Comparison of ENCODE assay signal across 8 mouse cellular contexts in genomic region chr14:55660636-55661035, GRCm38 (mm10). TPM values are rescaled to one million over a fixed set of nuclear protein-coding genes. Genes with fewer than 3 reads are reported as not detected.
DNase-seq lines count a peak whose midpoint lies in the region; ATAC-seq and TF ChIP-seq lines count a peak whose summit lies in the region.

No protein-coding gene starts in this region.

- intact Hi-C loops in heart, postnatal 10 days (cut with DNase I), result loop anchor here (2.0 kb wide), 1 partner anchor 16 kb away; no protein-coding TSS in a partner anchor

- H3K36me3 ChIP-seq in heart, embryonic 14.5 days (ENCODE audit: control insufficient read depth, insufficient read depth, low read length), result peaks cover 47% of the 10 kb centered on the region
- peaks cover 3 to 11% of the 10 kb centered on the region in 2 experiments; a peak in 3 of 4 replicates for H3K36me3 ChIP-seq in MEL (ENCODE audit: control insufficient read depth in 1 of 2, insufficient read depth in 2 of 2, low read length in 2 of 2)
- H3K36me3 ChIP-seq in forebrain, embryonic 16.5 days (ENCODE audit: control insufficient read depth, insufficient read depth), result peaks cover 8% of the 10 kb centered on the region; the same call in 1 of the 2 replicates
- peaks cover 46% of the 10 kb centered on the region for H3K36me3 ChIP-seq in liver, embryonic 15.5 days (replicated peaks)

- H3K9me3 ChIP-seq in heart, embryonic 14.5 days (ENCODE audit: control insufficient read depth, low read length), result no peaks in the 10 kb centered on the region
- H3K9me3 ChIP-seq in MEL (replicated peaks; ENCODE audit: insufficient read depth, low read length), result no peaks in the 10 kb centered on the region
- no peaks in the 10 kb centered on the region for H3K9me3 ChIP-seq in forebrain, embryonic 16.5 days (ENCODE audit: control insufficient read depth, low read length)
- no peaks in the 10 kb centered on the region for H3K9me3 ChIP-seq in liver, embryonic 15.5 days (replicated peaks)

- peak overlapping the region in 1 of 2 experiments; percentile 82; a peak in 1 of 4 replicates for H3K27ac ChIP-seq in heart, embryonic 14.5 days (replicated peaks in 1 of 2; ENCODE audit: control insufficient read depth in 1 of 2, insufficient read depth in 1 of 2, low read depth in 2 of 2, low read length in 2 of 2)
- H3K27ac ChIP-seq in MEL (ENCODE audit: control insufficient read depth, low read depth, low read length), result peak overlapping the region; percentile 85
- H3K27ac ChIP-seq in forebrain, embryonic 16.5 days (ENCODE audit: low read length), result no peak overlapping the region
- peak overlapping the region; percentile 41; the same call in 1 of the 2 replicates for H3K27ac ChIP-seq in liver, embryonic 15.5 days (replicated peaks)

- H3K4me2 ChIP-seq in heart, embryonic 14.5 days (ENCODE audit: low read length), result peak overlapping the region; percentile 74
- H3K4me2 ChIP-seq in forebrain, embryonic 16.5 days (ENCODE audit: low read length), result peak overlapping the region; percentile 69
- H3K4me2 ChIP-seq in liver, embryonic 15.5 days, result peak overlapping the region; percentile 74

- no peak for TF ChIP-seq EP300 in MEL (IDR thresholded peaks at IDR 0.05; ENCODE audit: low read depth in 1 of 2, low read length in 2 of 2)

- peak overlapping the region; percentile 27; the same call in 1 of the 2 replicates for H3K9ac ChIP-seq in heart, embryonic 14.5 days (ENCODE audit: low read length)
- H3K9ac ChIP-seq in MEL (ENCODE audit: control insufficient read depth, low read depth, low read length, poor library complexity, severe bottlenecking), result peak overlapping the region; percentile 67
- no peak overlapping the region for H3K9ac ChIP-seq in forebrain, embryonic 16.5 days (replicated peaks; ENCODE audit: low read depth, low read length)
- H3K9ac ChIP-seq in liver, embryonic 15.5 days, result no peak overlapping the region; the same call in 1 of the 2 replicates

- no peak for TF ChIP-seq POLR2A in MEL (IDR thresholded peaks at IDR 0.05; ENCODE audit: control insufficient read depth in 1 of 2, insufficient read depth in 1 of 2, low read depth in 1 of 2, low read length in 2 of 2, poor library complexity in 1 of 2)

- peak overlapping the region in 1 of 2 experiments; percentile 81; a peak in 2 of 4 replicates for H3K4me3 ChIP-seq in heart, embryonic 14.5 days (ENCODE audit: control insufficient read depth in 1 of 2, insufficient read depth in 1 of 2, low read depth in 1 of 2, low read length in 2 of 2)
- H3K4me3 ChIP-seq in MEL (ENCODE audit: control insufficient read depth in 1 of 2, insufficient read depth in 1 of 2, low read depth in 2 of 2, low read length in 2 of 2), result peak overlapping the region; percentile 69 to 89
- H3K4me3 ChIP-seq in forebrain, embryonic 16.5 days (replicated peaks; ENCODE audit: low read length), result peak overlapping the region; percentile 65
- peak overlapping the region; percentile 77 for H3K4me3 ChIP-seq in liver, embryonic 15.5 days (replicated peaks)

- peaks cover 15 to 19% of the 10 kb centered on the region in 2 experiments; a peak in 3 of 4 replicates for H3K4me1 ChIP-seq in heart, embryonic 14.5 days (ENCODE audit: control insufficient read depth in 2 of 2, insufficient read depth in 2 of 2, low read length in 2 of 2)
- H3K4me1 ChIP-seq in MEL (ENCODE audit: control insufficient read depth in 1 of 2, insufficient read depth in 2 of 2, low read length in 2 of 2), result peaks cover 3 to 14% of the 10 kb centered on the region in 2 experiments
- peaks cover 9% of the 10 kb centered on the region for H3K4me1 ChIP-seq in forebrain, embryonic 16.5 days (replicated peaks; ENCODE audit: control insufficient read depth, insufficient read depth, low read length)
- peaks cover 26% of the 10 kb centered on the region for H3K4me1 ChIP-seq in liver, embryonic 15.5 days (replicated peaks)

- no peak for TF ChIP-seq CTCF in MEL (IDR thresholded peaks at IDR 0.05 in 2 of 3, conservative IDR thresholded peaks at IDR 0.05 in 1 of 3; ENCODE audit: control insufficient read depth in 1 of 3, insufficient read depth in 1 of 3, low read depth in 2 of 3, low read length in 3 of 3, poor library complexity in 1 of 3, severe bottlenecking in 1 of 3)

- H3K27me3 ChIP-seq in heart, embryonic 14.5 days (ENCODE audit: control insufficient read depth, insufficient read depth, low read length), result no peaks in the 10 kb centered on the region
- H3K27me3 ChIP-seq in MEL (ENCODE audit: control insufficient read depth in 1 of 2, insufficient read depth in 2 of 2, low read length in 2 of 2), result no peaks in the 10 kb centered on the region
- no peaks in the 10 kb centered on the region for H3K27me3 ChIP-seq in forebrain, embryonic 16.5 days (replicated peaks; ENCODE audit: control insufficient read depth, insufficient read depth, low read length)
- H3K27me3 ChIP-seq in liver, embryonic 15.5 days, result no peaks in the 10 kb centered on the region

- DNase-seq in heart, postnatal 10 days, result no peak
- no peak for DNase-seq in MEL (ENCODE audit: low read depth, low spot score)
- DNase-seq in natural killer cell, adult 2 months (ENCODE audit: low spot score in 2 of 2), result no peak
- no peak for DNase-seq in urinary bladder, postnatal 4 days (ENCODE audit: low spot score in 2 of 2)
- DNase-seq in cerebellum, adult 9-11 months, result no peak

- no peak for ATAC-seq in heart, embryonic 14.5 days (ENCODE audit: insufficient number of reproducible peaks, insufficient read depth, low FRiP score, low read depth)
- ATAC-seq in forebrain, embryonic 16.5 days, result peak; percentile 16; the same call in 1 of the 2 replicates
- peak; percentile 9; the same call in 1 of the 2 replicates for ATAC-seq in liver, embryonic 15.5 days (ENCODE audit: insufficient read depth)

- WGBS in heart, embryonic 14.5 days, result 46% methylated on average over 2 of the region's 2 CpGs
- WGBS in forebrain, embryonic 16.5 days, result 33% methylated on average over 2 of the region's 2 CpGs
- 50% methylated on average over 2 of the region's 2 CpGs for WGBS in liver, embryonic 15.5 days (ENCODE audit: insufficient replicate concordance)

- TF ChIP-seq RAD21 in MEL (IDR thresholded peaks at IDR 0.05; ENCODE audit: low read depth, low read length), result no peak

- peaks cover 2% of the 10 kb centered on the region for H3K79me2 ChIP-seq in MEL (ENCODE audit: control insufficient read depth, insufficient read depth, low read length, poor library complexity)

TF ChIP-seq in MEL, 35 proteins besides CTCF, POLR2A, EP300 and RAD21 (continues in another document):
- TF ChIP-seq SIN3A (IDR thresholded peaks at IDR 0.05; ENCODE audit: low read length) (no peak), MEF2A (IDR thresholded peaks at IDR 0.05; ENCODE audit: extremely low read depth, insufficient replicate concordance, low read depth, low read length, poor library complexity, severe bottlenecking) (no peak), ZNF384 (IDR thresholded peaks at IDR 0.05; ENCODE audit: low read depth, low read length) (no peak), CHD2 (IDR thresholded peaks at IDR 0.05; ENCODE audit: low read length) (no peak)

RNA-seq across cellular contexts. Expression of gene Mdp1, which starts 0.3 kb away (rescaled TPM):
- 99.2 and 100 TPM in 2 replicates for polyA plus RNA-seq in heart, embryonic 14.5 days (2014; fragmentation: Nextera tagmentation; extraction: Ambion mirVana)
- total RNA-seq in heart, postnatal 10 days (2021), result 10 to 100 TPM; 55.6 to 72.2 TPM
- total RNA-seq in MEL (2012; rRNA removed), result 25.5 and 30.6 TPM in 2 replicates
- 10 to 100 TPM in 1 of 2 experiments, not detected in 1; 25.6 TPM for polyA plus RNA-seq in MEL (2012; ENCODE audit: insufficient read depth in 1 of 2, insufficient read length in 2 of 2, low read depth in 1 of 2, low replicate concordance in 2 of 2, missing spikeins in 1 of 2)
- 63.5 and 71.3 TPM in 2 replicates for polyA plus RNA-seq in forebrain, embryonic 16.5 days (2015; fragmentation: Nextera tagmentation; extraction: Ambion mirVana)
- 18.4 and 18.5 TPM in 2 replicates for polyA plus RNA-seq in liver, embryonic 15.5 days (2015; fragmentation: Nextera tagmentation; extraction: Ambion mirVana)

RNA-seq across cellular contexts. Expression of gene Tssk4, which starts 10.7 kb away (rescaled TPM):
- polyA plus RNA-seq in heart, embryonic 14.5 days (2014; fragmentation: Nextera tagmentation; extraction: Ambion mirVana), result 0.35 and 0.46 TPM in 2 replicates
- total RNA-seq in heart, postnatal 10 days (2021), result under 1 TPM; 0.64 to 0.81 TPM
- 0.08 and 0.10 TPM in 2 replicates for total RNA-seq in MEL (2012; rRNA removed)
- under 1 TPM in 1 of 2 experiments, not detected in 1; 0.40 TPM for polyA plus RNA-seq in MEL (2012; ENCODE audit: insufficient read depth in 1 of 2, insufficient read length in 2 of 2, low read depth in 1 of 2, low replicate concordance in 2 of 2, missing spikeins in 1 of 2)
- polyA plus RNA-seq in forebrain, embryonic 16.5 days (2015; fragmentation: Nextera tagmentation; extraction: Ambion mirVana), result 0.29 and 0.51 TPM in 2 replicates
- polyA plus RNA-seq in liver, embryonic 15.5 days (2015; fragmentation: Nextera tagmentation; extraction: Ambion mirVana), result 0.09 TPM in 1 of 2 replicates, not detected in the other

RNA-seq across cellular contexts. Expression of gene Gmpr2, which starts 11.1 kb away (rescaled TPM):
- polyA plus RNA-seq in heart, embryonic 14.5 days (2014; fragmentation: Nextera tagmentation; extraction: Ambion mirVana), result 40.6 and 40.9 TPM in 2 replicates
- total RNA-seq in heart, postnatal 10 days (2021), result 10 to 100 TPM; 16.4 to 18.5 TPM
- 22.3 and 24.5 TPM in 2 replicates for total RNA-seq in MEL (2012; rRNA removed)
- polyA plus RNA-seq in MEL (2012; ENCODE audit: insufficient read depth in 1 of 2, insufficient read length in 2 of 2, low read depth in 1 of 2, low replicate concordance in 2 of 2, missing spikeins in 1 of 2), result 10 to 100 TPM in 1 of 2 experiments, not detected in 1; 28.8 TPM
- 52.5 and 62.6 TPM in 2 replicates for polyA plus RNA-seq in forebrain, embryonic 16.5 days (2015; fragmentation: Nextera tagmentation; extraction: Ambion mirVana)
- polyA plus RNA-seq in liver, embryonic 15.5 days (2015; fragmentation: Nextera tagmentation; extraction: Ambion mirVana), result 21.2 and 25.6 TPM in 2 replicates

RNA-seq across cellular contexts. Expression of gene Nedd8, which starts 11.3 kb away (rescaled TPM):
- 511 and 563 TPM in 2 replicates for polyA plus RNA-seq in heart, embryonic 14.5 days (2014; fragmentation: Nextera tagmentation; extraction: Ambion mirVana)
- total RNA-seq in heart, postnatal 10 days (2021), result 100 to 1,000 TPM; 291 to 295 TPM
- total RNA-seq in MEL (2012; rRNA removed), result 515 and 516 TPM in 2 replicates
- polyA plus RNA-seq in MEL (2012; ENCODE audit: insufficient read depth in 1 of 2, insufficient read length in 2 of 2, low read depth in 1 of 2, low replicate concordance in 2 of 2, missing spikeins in 1 of 2), result 100 to 1,000 TPM in 1 of 2 experiments, not detected in 1; 528 TPM
- polyA plus RNA-seq in forebrain, embryonic 16.5 days (2015; fragmentation: Nextera tagmentation; extraction: Ambion mirVana), result 514 and 544 TPM in 2 replicates
- 218 and 233 TPM in 2 replicates for polyA plus RNA-seq in liver, embryonic 15.5 days (2015; fragmentation: Nextera tagmentation; extraction: Ambion mirVana)

RNA-seq across cellular contexts. Expression of gene Tm9sf1, which starts 17.0 kb away (rescaled TPM):
- polyA plus RNA-seq in heart, embryonic 14.5 days (2014; fragmentation: Nextera tagmentation; extraction: Ambion mirVana), result 86.6 and 90.0 TPM in 2 replicates
- total RNA-seq in heart, postnatal 10 days (2021), result 10 to 100 TPM; 56.3 to 61.2 TPM
- total RNA-seq in MEL (2012; rRNA removed), result 49.4 and 60.5 TPM in 2 replicates
- 10 to 100 TPM in 1 of 2 experiments, not detected in 1; 80.1 TPM for polyA plus RNA-seq in MEL (2012; ENCODE audit: insufficient read depth in 1 of 2, insufficient read length in 2 of 2, low read depth in 1 of 2, low replicate concordance in 2 of 2, missing spikeins in 1 of 2)
- 62.1 and 66.2 TPM in 2 replicates for polyA plus RNA-seq in forebrain, embryonic 16.5 days (2015; fragmentation: Nextera tagmentation; extraction: Ambion mirVana)
- polyA plus RNA-seq in liver, embryonic 15.5 days (2015; fragmentation: Nextera tagmentation; extraction: Ambion mirVana), result 48.4 and 51.7 TPM in 2 replicates

Comparison
In these comparisons a context has a peak if more than half of its experiments do, and no peak if none do; other contexts are left out.
1. H3K9ac ChIP-seq: peak in heart, embryonic 14.5 days (single experiment) and MEL (single experiment); none in forebrain, embryonic 16.5 days (single experiment) and liver, embryonic 15.5 days (single experiment).
2. Peak in every context shown above with its lines, with median percentiles within 50 percentile points of each other: H3K4me2 ChIP-seq.